ENCODE assay signal across 14 mouse cellular contexts in the genomic region with DNA sequence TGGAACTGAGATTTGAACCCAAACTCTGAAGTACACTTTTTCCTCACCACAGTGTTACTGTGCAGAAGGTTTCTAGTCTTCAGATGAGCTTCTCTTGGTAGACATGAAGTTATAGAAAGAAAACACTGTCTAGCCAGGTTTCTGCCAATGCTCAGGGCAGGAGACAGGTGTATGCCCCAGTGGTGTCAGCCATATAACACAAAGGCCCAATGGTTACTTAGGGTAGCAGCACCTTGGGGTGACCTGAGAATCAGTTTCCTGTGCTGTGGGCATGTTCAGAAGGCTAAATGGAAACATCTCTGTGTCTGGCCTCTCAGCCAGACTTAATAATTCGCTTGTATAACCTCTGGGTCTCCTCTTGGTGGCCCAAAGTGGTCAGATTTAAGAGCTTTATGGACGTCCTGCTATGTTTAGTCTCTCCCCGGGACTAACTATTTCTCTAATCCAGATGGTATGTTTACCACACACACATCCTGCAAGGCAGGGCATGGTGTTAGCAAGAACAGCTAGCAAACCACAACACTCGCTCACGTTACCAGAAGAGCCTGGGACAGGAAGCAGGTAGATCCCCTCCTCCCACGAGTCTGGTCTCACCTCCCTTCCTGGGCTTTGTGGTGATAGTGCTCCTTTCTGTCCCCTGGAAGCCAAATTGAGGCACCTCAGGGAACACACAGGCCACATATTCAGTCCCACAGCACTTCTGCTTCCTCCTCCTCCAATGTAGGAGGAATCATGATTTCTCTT. TPM values are rescaled to one million over a fixed set of nuclear protein-coding genes. Genes with fewer than 3 reads are reported as not detected.
DNase-seq lines count a peak whose midpoint lies in the region; ATAC-seq and TF ChIP-seq lines count a peak whose summit lies in the region.
"Had no signal": no experiment of that assay in that cellular context is flagged by ENCODE, and none has a peak within 500 bp of the region (broad histone marks: within the 10 kb centered on the region; RNA-seq: fewer than 3 reads in every experiment).

No protein-coding gene starts in this region.

- H3K27ac ChIP-seq in heart, embryonic 16.5 days (ENCODE audit: low read length) = no peak overlapping the region
- H3K27ac ChIP-seq in gastrocnemius, adult 2 months = no peak overlapping the region; the same call in 1 of the 2 replicates
- H3K27ac ChIP-seq: intestine, embryonic 15.5 days; midbrain, embryonic 10.5 days; neural tube, embryonic 12.5 days had no signal

- no peak for DNase-seq in heart, postnatal 36 days
- DNase-seq in lung, postnatal 36 days = peak; percentile 22
- DNase-seq in thymus, adult 18-20 months = peak; percentile 78 to 91
- DNase-seq in gastrocnemius, adult 2 months = no peak
- DNase-seq in left cerebral cortex, adult 8-10 months (ENCODE audit: low spot score in 2 of 2) = no peak
- DNase-seq in layer of hippocampus, postnatal 36 days = no peak
- DNase-seq: adrenal gland, postnatal 10 days; cerebellum, adult 11-12 months; liver had no signal

- H3K27me3 ChIP-seq in heart, embryonic 16.5 days (ENCODE audit: control insufficient read depth, insufficient read depth, low read length) = no peaks in the 10 kb centered on the region
- H3K27me3 ChIP-seq: intestine, embryonic 15.5 days; neural tube, embryonic 12.5 days had no signal

- no peak overlapping the region for H3K4me2 ChIP-seq in heart, embryonic 16.5 days (ENCODE audit: low read depth, low read length)
- H3K4me2 ChIP-seq: intestine, embryonic 15.5 days; neural tube, embryonic 12.5 days had no signal

- no peaks in the 10 kb centered on the region; the same call in 1 of the 2 replicates for H3K4me1 ChIP-seq in heart, embryonic 16.5 days (ENCODE audit: control insufficient read depth, insufficient read depth, low read length)
- H3K4me1 ChIP-seq: intestine, embryonic 15.5 days; midbrain, embryonic 10.5 days had no signal

- intact Hi-C loops in heart, postnatal 36 days (cut with DNase I) = no loop called here
- intact Hi-C loops in gastrocnemius, adult 2 months (cut with DNase I) = no loop called here

- 64% methylated on average over 6 of the region's 6 CpGs for WGBS in heart, embryonic 16.5 days

- TF ChIP-seq CTCF in gastrocnemius, adult 2 months (IDR thresholded peaks at IDR 0.05) = no peak

- no peaks in the 10 kb centered on the region for H3K9me3 ChIP-seq in heart, embryonic 16.5 days (replicated peaks; ENCODE audit: control insufficient read depth, low read length)
- H3K9me3 ChIP-seq: intestine, embryonic 15.5 days; midbrain, embryonic 10.5 days; neural tube, embryonic 12.5 days had no signal

- peak; percentile 76 for ATAC-seq in heart, embryonic 16.5 days (replicated peaks; ENCODE audit: extremely low read depth, insufficient read depth, low FRiP score)
- ATAC-seq in CD4-positive, CD25-positive, alpha-beta regulatory T cell, adult 4 months = peak; percentile 97
- ATAC-seq: intestine, embryonic 15.5 days had no signal

- H3K36me3 ChIP-seq in heart, embryonic 16.5 days (ENCODE audit: control insufficient read depth, insufficient read depth) = no peaks in the 10 kb centered on the region
- H3K36me3 ChIP-seq: intestine, embryonic 15.5 days; midbrain, embryonic 10.5 days; neural tube, embryonic 12.5 days had no signal

- H3K4me3 ChIP-seq in heart, embryonic 16.5 days (ENCODE audit: low read length) = no peak overlapping the region
- no peak overlapping the region for H3K4me3 ChIP-seq in gastrocnemius, adult 2 months
- H3K4me3 ChIP-seq: intestine, embryonic 15.5 days; midbrain, embryonic 10.5 days; neural tube, embryonic 12.5 days had no signal

- no peak overlapping the region for H3K9ac ChIP-seq in heart, embryonic 16.5 days (ENCODE audit: low read length)
- H3K9ac ChIP-seq: intestine, embryonic 15.5 days; neural tube, embryonic 12.5 days had no signal

RNA-seq across cellular contexts. Expression of gene Dusp10, which starts 7.6 kb away (rescaled TPM):
- 11.7 and 15.5 TPM in 2 replicates for polyA plus RNA-seq in heart, embryonic 16.5 days (2015; fragmentation: Nextera tagmentation; extraction: Ambion mirVana)
- total RNA-seq in heart, postnatal 36 days (2021) = 1 to 10 TPM; 4.6 to 9.2 TPM
- polyA plus RNA-seq in CD4-positive, CD25-positive, alpha-beta regulatory T cell, adult 4 months (2017; shearing (Covaris generic)) = 10 to 100 TPM; 17.7 to 21.3 TPM
- 10 to 100 TPM; 18.4 to 25.0 TPM for total RNA-seq in gastrocnemius, adult 2 months (2021)
- total RNA-seq in left cerebral cortex, adult 8-10 months (2022) = 1 to 10 TPM; 5.5 to 7.1 (median 6.2) TPM
- total RNA-seq in layer of hippocampus, postnatal 36 days (2021) = 1 to 10 TPM; 5.3 to 5.9 TPM

RNA-seq across cellular contexts. Expression of gene 1700056E22Rik, which starts 28.6 kb away (rescaled TPM):
- 2.2 TPM in 2 replicates for polyA plus RNA-seq in heart, embryonic 16.5 days (2015; fragmentation: Nextera tagmentation; extraction: Ambion mirVana)
- total RNA-seq in heart, postnatal 36 days (2021) = 1 to 10 TPM; 1.0 to 1.2 TPM
- polyA plus RNA-seq in CD4-positive, CD25-positive, alpha-beta regulatory T cell, adult 4 months (2017; shearing (Covaris generic)) = under 1 TPM in 1 of 2 experiments, not detected in 1; 0.94 TPM
- total RNA-seq in gastrocnemius, adult 2 months (2021) = under 1 TPM; 0.18 to 0.42 TPM
- under 1 TPM in 2 of 4 experiments, not detected in 2; 0.37 to 0.39 TPM for total RNA-seq in left cerebral cortex, adult 8-10 months (2022)
- total RNA-seq in layer of hippocampus, postnatal 36 days (2021) = not detected

Comparison
In these comparisons a context has a peak if more than half of its experiments do, and no peak if none do; other contexts are left out.
1. DNase-seq: peak in lung, postnatal 36 days (single experiment) and thymus, adult 18-20 months (2 of 2); none in heart, postnatal 36 days (0 of 2), gastrocnemius, adult 2 months (single experiment), left cerebral cortex, adult 8-10 months (0 of 2) and layer of hippocampus, postnatal 36 days (0 of 2).